Mouse (Mus musculus): Measurements from ENCODE around the gene Slc44a4.
A peak's percentile ranks its signal among the peaks of the same experiment; 100 is the strongest.

Gene Slc44a4

GRCm38 (mm10) chr17:34913930-34914665 is at the start of gene Slc44a4:
TSS of gene Slc44a4 (plus strand) at chr17:34914466.
- DNase-seq (ENCODE audit: extremely low spot score) = no peak

DNA sequence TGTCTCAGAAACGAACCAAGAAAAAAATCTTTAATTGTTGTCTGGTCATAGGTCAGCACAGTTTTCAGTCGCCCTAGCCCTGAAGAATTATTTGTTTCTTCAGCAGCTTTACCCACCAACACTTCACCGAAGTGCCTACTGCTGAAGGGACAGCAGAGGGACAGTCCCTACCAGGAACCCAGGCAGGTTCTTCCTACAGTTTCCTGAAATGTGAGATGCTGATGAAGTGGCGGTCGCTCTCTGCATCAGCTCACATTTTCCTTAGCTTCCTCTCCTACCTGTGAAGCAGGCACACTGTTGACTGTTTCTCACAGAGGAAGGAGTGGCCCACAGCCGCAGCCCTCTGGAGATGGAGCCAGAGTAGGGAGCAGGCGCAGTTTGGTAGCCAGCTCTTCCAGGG is 48.3 kb upstream of the Slc44a4 start:
- DNase-seq (ENCODE audit: extremely low spot score) = no peak

DNA sequence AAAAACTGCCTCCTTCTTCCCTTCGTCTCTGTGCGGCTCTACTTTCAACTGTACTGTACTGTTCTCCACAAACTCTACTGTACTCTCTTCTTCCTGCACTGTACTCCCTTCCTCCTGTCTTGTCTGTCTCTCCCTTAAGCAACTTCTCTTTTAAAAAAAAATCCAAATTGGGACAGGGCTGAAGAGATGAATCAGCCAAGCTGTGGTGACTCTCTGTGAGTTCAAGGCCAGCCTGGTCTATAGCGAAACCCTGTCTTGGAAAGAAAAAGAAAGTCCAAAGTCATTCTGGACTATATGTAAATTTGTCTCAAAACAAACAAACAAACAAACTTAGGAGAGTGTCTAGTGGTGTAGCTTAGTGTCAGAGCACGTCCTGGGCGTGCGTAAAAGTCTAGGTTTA is 39.9 kb upstream of the Slc44a4 start:
- DNase-seq (ENCODE audit: extremely low spot score) = no peak

DNA sequence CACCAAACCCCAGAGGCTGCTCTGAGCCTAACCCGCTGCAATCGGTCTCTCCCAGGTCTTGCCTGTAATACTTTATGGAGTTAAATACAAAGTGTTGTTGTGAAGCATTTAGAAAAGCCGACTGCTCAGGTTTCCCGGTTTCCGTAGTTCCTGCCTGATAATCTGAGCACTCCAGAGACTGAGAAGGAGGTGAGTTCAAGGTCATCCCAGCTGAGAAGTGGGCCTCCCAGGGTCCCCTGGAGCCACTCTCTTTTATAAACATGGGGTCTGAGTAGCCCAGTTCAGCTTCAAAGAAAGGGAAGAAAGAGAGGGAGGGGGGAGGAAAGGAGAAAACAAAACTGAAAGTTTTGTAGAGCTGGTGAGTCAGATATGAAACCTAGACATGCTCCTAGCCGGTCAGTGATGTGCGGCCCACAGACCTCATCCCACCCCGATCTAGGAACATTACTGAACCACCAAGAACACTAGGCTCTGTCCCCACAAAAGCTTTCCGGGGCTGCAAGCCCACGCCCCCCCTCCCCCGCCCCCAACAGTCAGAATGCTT is 34.9 kb upstream of the Slc44a4 start, which contains the start of gene Zbtb12:
Gene Zbtb12 (plus strand): TSS at position 148 of the 544 bp plus-strand sequence.
- DNase-seq (ENCODE audit: extremely low spot score) = no peak

DNA sequence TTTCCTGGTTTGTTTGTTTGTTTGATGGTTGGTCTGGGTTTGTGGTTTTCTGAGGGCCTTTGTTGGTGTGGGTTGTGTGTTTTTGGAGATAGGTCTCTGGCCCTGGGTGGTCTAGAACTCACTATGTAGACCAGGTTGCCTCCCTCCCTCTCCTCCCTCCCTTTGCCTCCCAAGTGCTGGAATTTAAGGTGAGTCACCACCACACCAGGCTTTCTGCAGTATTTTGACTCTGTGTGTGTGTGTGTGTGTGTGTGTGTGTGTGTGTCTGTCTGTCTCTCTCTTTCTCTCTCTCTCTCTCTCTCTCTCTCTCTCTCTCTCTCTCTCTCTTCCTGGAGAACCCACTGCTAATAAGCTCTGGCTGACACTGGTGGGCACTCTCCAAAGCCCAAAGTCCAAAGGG is 33.1 kb upstream of the Slc44a4 start:
- DNase-seq (ENCODE audit: extremely low spot score) = no peak

DNA sequence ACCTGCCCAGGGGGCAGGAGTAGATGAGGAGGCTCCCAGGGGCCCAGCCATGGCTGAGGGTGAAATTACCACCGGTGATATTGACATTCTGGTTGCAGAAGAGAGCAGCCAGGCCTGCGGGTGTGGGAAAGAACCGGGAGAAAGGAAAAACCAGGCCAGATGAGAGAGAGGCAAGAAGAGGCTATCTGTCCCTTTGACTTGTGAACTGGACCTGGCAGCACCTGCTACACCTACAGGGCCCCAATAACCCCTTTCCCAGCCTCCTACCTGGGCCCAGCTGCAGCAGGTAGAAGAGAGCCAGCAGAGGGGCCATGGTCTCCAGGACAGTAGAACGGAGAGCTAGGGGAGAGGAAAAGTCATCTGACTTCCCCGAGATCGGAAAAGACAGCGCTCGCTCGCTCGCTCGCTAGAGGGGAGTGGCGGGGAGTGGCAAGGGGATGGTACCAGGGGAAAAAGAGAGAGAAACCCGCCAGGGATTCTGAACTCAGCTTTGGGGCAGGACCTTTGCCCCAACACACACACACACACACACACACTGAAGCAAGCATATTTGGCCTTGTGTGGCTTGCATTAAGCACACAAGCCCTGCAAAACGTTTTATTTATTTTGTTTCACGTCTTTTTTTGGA is 32.5 kb upstream of the Slc44a4 start, which contains the start of gene Gm20547:
Gene Gm20547 (minus strand): TSS at position 360 of the 628 bp plus-strand sequence.
- no peak for DNase-seq (ENCODE audit: extremely low spot score)

- no peak for DNase-seq (ENCODE audit: extremely low spot score)
Observed at GRCm38 (mm10) chr17:34883332-34883731, 30.9 kb upstream of the Slc44a4 start.

DNA sequence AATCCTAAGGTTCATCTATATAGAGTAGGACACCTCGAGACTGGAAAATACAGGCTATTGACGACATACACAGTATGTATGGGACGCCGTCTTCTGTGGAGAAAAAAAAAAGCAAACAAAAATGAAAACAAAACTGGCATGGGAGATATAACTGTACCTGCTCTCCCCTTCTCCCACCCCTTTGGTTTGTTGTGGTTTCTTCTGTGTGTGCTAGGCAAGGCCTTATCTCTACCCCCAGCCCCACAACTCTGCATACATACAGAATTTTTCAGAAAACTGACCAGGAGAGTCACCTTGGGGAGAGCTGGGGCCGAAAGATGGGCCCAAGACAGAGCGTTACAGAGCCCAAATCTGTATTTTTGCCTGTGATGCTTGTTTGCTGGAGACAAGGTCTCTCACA is 29.6 kb upstream of the Slc44a4 start:
- DNase-seq (ENCODE audit: extremely low spot score) = no peak

DNA sequence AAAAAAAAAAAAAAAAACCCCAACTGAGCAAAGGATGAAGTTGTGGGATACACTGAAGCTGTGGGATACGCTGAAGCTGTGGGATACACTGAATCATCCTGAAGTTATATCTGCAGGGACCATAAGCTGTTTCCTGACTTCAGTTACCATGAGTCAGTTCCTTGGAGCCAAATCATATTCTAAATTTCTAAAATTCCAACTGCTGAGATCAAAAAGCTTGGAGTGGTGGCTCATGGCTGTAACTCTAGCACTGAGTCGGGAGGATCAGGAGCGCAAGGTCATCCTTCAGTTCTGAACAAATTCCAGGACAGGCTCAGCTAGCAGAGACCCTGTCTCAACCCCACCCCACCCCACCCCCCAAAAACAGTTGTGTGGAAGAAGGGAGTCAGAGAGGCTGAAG is 28.7 kb upstream of the Slc44a4 start:
- DNase-seq (ENCODE audit: extremely low spot score) = no peak

DNA sequence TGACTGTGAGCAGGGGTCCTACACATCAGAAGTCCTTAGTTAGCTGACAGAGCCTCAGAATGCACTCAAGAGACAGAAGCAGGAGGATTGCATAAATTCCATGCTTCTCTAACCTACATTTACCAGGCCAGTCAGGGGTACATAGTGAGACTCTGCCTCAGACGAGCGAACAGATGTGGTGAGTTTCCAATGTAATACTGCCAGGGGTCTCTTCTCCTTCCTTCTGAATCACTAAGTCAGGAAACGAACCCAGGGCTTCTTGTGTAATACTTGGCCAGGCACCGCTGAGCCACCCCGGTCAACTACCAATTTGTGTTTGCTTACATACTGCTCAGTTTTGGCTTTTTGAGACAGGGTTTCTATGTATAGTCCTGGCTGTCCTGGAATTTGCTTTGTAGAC is 26.3 kb upstream of the Slc44a4 start:
- DNase-seq (ENCODE audit: extremely low spot score) = no peak

DNA sequence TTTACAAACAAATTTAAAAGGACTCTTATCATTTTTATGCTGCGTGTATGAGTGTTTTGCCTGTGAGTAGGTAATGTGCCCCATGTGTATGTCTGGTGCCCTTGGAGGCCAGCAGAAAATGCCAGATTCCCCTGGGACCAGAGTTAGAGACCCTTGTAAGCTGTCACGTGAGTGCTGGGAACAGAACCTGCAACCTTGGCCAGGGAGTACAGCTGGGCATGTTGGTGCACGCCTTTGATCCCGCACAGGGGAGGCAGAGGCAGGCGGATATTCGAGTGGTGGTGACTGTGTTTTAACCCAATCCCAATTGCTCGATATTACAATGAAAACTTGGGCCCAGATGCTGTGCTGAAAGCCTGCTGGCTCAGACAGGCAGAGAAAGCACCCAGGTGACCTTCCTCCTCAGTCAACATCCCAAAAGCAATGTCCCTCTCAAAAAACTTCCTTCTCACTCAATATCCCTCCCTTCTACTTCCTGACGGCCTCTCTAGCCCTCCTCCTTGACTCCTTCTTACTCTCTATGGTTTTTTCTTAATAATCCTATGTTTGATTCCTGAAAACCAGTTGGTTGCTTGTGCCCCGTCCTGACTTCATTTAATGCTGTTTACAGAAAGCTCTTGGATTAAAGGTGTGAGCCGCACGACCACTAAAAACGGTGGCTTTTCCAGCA is 24.1 kb upstream of the Slc44a4 start:
- no peak for DNase-seq (ENCODE audit: extremely low spot score)

DNA sequence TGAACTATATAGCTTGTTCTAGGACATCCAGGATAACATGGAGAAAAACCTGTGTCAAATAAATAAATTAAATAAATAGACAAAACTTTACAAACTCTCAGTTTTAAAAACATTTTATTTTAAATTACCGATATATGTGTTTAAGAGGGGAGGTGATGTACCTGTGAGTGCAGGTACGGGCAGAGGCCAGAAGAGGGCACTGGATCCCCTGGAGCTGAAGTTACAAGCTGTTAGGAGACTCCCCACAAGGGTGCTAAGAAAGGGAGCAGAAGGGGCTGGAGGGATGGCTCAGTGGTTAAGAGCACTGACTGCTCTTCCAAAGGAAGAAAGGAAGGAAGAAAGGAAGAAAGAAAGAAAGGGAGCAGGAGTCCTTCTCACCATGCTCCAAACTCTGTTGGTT is 22.9 kb upstream of the Slc44a4 start:
- no peak for DNase-seq (ENCODE audit: extremely low spot score)

DNA sequence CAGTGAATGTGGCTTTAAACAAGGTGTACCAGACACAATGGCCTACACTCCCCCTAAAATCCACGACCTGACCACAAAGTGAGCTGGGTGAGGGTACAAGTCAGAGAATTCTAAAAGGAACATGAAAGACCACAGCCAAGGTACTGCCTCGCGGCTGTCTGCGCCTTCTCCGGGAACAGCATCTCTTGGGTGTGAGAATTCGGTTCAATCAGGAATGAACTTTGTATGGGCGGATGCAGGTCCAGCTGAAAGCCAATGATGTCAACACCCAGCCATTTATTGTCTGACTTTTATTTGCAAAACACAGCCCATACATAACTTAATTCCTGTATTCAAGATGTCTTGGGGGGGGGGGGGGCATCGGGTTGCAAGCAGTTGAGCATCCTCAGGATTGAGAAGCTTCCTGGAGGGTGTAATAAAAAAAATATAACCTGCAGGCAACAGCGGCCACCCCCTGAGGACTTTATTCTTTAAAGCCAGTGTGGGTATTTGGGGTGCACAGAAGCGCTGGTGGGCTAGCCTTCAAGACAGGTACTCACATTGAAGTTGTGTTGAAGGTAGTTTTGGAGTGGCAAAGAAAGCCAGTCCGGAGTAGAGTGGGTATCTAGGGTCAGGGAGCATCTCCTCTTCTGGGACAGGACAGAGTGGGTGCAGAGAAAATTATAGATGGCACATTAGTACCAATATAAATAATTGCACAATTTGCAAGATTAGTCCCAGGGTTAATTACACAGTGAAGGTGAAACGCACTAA is 21.0 kb upstream of the Slc44a4 start:
- DNase-seq (ENCODE audit: extremely low spot score) = no peak

- peak; percentile 99 for DNase-seq (ENCODE audit: extremely low spot score)
Observed at GRCm38 (mm10) chr17:34894074-34894597, 20.1 kb upstream of the Slc44a4 start.

- peak; percentile 63 for DNase-seq (ENCODE audit: extremely low spot score)
Observed at GRCm38 (mm10) chr17:34894801-34895530, 19.3 kb upstream of the Slc44a4 start.

DNA sequence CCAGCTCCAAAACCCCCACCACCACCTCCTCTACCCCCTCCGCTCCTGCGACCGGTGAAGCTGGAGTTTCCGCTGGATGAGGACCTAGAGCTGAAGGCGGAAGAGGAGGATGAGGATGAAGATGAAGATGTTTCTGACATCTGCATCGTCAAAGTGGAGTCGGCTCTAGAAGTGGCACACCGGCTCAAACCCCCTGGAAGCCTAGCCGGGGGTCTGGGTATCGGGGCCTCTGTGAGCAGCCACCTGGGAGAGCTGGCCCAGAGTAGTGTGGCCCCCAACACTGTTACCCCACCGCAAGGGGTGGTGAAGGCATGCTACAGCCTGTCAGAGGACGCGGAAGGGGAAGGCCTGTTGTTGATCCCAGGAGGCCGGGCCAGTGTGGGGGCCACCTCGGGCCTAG is 18.5 kb upstream of the Slc44a4 start:
- no peak for DNase-seq (ENCODE audit: extremely low spot score)

DNA sequence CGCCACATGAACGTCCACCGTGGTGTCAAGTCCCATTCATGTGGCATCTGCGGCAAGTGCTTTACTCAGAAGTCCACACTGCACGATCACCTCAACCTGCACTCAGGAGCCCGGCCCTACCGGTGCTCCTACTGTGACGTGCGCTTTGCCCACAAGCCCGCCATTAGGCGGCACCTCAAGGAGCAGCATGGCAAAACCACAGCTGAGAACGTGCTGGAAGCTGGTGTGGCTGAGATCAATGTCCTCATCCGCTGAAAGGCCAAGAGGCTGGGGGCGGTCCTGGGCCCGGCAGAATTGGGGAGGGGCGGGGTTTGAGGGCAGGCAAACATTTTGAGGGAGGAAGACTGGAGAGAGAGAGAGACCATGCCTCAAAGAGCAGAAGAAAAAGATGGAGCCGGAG is 17.9 kb upstream of the Slc44a4 start:
- DNase-seq (ENCODE audit: extremely low spot score) = no peak

- peak; percentile 25 for DNase-seq (ENCODE audit: extremely low spot score)
Observed at GRCm38 (mm10) chr17:34897373-34898159, 16.7 kb upstream of the Slc44a4 start.

DNA sequence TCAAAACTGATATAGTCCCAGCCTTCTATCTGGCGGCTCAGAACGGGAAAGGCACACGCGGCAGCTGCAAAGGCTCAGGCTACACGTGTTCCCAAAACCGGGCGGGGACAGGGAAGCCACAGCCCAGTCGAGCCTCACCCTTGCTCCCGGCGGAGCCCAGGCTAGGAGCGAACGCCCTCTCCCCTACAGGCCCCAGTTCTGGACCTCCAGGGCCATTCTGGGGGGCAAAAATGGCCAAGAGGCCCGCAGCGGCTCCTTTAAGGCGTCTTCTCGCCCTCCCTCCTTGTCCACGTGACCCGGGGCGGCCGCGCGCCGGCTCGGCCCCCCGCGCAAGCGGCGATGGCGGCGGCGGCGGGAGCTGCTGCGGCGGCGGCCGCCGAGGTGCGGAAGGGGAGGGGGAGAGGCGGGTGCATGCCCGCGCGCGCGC is 16.1 kb upstream of the Slc44a4 start, which contains the start of the genes C2 and Ehmt2:
Gene C2 (minus strand): TSS at position 106 of the 427 bp plus-strand sequence.
Gene Ehmt2 (plus strand): TSS at position 310 of the 427 bp plus-strand sequence.
- peak; percentile 89 for DNase-seq (ENCODE audit: extremely low spot score)

GRCm38 (mm10) chr17:34898706-34899052 is 15.6 kb upstream of the Slc44a4 start:
- DNase-seq (ENCODE audit: extremely low spot score) = peak; percentile 72
